Mouse (Mus musculus) limb, embryonic 11.5 days (tissue): ENCODE measurements around the gene Muc4. TPM values are rescaled to one million over a fixed set of nuclear protein-coding genes. Genes with fewer than 3 reads are reported as not detected.

Source experiments
- ATAC-seq: fragments of 200-750 bp; cut with Nextera tagmentation; 2 replicates; pipeline ENCODE4 v1.8.0; 2017; ENCODE audit warnings: low read depth; ENCODE audit not compliant: insufficient number of reproducible peaks, low FRiP score, low TSS enrichment
- DNase-seq: peaks from one replicate; pipeline ENCODE4 v3.0.0-alpha.2; 2015; ENCODE audit warnings: low spot score
- H3K27ac ChIP-seq: fragments of 300-500 bp; sonication (generic); replicated peaks from 2 replicates; pipeline ENCODE4 v1.5.1; 2014; ENCODE audit warnings: low read depth, mild to moderate bottlenecking, low read length
- H3K27me3 ChIP-seq: fragments of 300-500 bp; sonication (generic); 2 replicates; pipeline ENCODE4 v1.6.1; 2014; ENCODE audit warnings: mild to moderate bottlenecking, low read length, mixed read lengths; ENCODE audit not compliant: control insufficient read depth, insufficient read depth
- H3K36me3 ChIP-seq: fragments of 300-500 bp; sonication (generic); 2 replicates; pipeline ENCODE4 v1.6.1; 2014; ENCODE audit warnings: mild to moderate bottlenecking, low read length, moderate library complexity, mixed read lengths; ENCODE audit not compliant: control insufficient read depth, insufficient read depth
- H3K4me1 ChIP-seq: fragments of 300-500 bp; sonication (generic); 2 replicates; pipeline ENCODE4 v1.6.1; 2014; ENCODE audit warnings: low read length, mixed read lengths; ENCODE audit not compliant: control insufficient read depth, insufficient read depth
- H3K4me2 ChIP-seq: fragments of 300-500 bp; sonication (generic); 2 replicates; pipeline ENCODE4 v1.6.1; 2014; ENCODE audit warnings: low read depth, mild to moderate bottlenecking, moderate library complexity; ENCODE audit not compliant: severe bottlenecking
- H3K4me3 ChIP-seq: fragments of 300-500 bp; sonication (generic); 2 replicates; pipeline ENCODE4 v1.5.1; 2014; ENCODE audit warnings: low read depth, low read length
- H3K9ac ChIP-seq: fragments of 300-500 bp; sonication (generic); 2 replicates; pipeline ENCODE4 v1.6.1; 2014; ENCODE audit warnings: mild to moderate bottlenecking, low read length
- H3K9me3 ChIP-seq: fragments of 300-500 bp; sonication (generic); 2 replicates; pipeline ENCODE4 v1.6.1; 2016; ENCODE audit warnings: low read length; ENCODE audit not compliant: control insufficient read depth
- WGBS: fragments of 180-500 bp; shearing (Covaris S2); extraction: QIAGEN DNeasy Blood & Tissue Kit; methylation state at CpG from one replicate; pipeline ENCODE4 v1.1.7; 2014; 5-methylcytosine and 5-hydroxymethylcytosine counted together
- polyA plus RNA-seq: library from polyadenylated mRNA; unstranded; fragments of >200 nt; fragmentation: Nextera tagmentation; extraction: Ambion mirVana; gene quantifications from 2 replicates; pipeline ENCODE4 v1.2.1, GENCODE M21; 2014

Gene Muc4
- polyA plus RNA-seq, 1 experiment from 2014 or later, result not detected

DNA sequence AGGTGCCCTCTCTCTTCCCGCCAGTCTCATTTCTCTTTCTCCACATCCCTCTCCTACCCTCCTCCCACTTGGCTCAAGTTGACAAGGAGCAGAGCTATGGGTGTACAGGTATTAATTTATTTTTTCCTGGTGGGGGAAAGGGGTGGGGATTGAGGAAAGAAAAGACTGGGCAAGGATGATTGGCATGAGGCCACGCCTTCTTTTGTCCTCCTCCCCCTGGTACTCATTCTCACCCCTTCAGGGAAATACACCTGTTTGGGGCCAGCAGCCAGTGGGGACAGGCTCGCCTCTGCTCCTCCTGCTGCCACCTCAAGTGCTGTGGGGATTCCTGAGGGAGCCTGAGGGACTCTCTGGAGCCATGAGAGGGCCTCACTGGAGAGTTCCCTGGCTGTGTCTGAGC lies 336 bp downstream of the Muc4 start:
- Histone ChIP-seq H3K4me3 (no peak overlapping the region), H3K9me3 (no peaks in the 10 kb centered on the region), H3K27me3 (no peaks in the 10 kb centered on the region), H3K36me3 (no peaks in the 10 kb centered on the region), H3K4me1 (no peaks in the 10 kb centered on the region), H3K4me2 (no peak overlapping the region), H3K27ac (no peak overlapping the region), H3K9ac (no peak overlapping the region)
- 48% methylated on average over 3 of the region's 3 CpGs for WGBS
- no peak for DNase-seq
- no peak for ATAC-seq

DNA sequence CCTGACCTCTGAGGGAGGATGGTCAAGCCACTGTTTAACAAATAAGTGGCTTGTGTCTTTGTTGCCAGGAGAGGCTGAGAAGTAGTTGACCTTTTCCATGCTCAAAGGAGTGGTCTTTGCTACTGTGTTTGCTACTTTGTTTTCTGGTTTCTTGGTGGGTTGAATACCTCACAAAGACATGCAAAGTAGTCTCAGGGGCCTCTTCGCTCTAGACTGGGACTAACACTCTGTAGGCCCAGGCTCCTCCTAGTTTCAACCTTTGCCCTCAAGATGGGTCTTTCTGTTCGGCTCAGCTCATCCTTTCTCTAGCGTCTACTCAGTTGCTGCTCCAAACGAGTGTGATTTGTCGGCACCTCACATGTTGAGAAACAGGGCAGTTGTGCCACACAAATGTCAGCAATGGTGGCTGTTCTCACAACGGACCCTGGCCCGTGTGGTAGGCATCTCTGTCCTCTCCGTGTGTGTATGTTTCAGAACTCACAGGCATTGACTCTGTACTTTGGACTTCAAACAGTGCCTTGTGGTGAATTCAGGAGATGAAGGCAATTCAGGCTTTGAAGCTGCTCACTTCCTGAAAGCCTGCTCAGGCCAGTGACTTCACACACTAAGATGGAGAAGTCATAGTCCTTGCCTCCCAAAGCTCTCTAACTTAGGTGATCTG lies 4.4 kb downstream of the Muc4 start:
- H3K27me3 ChIP-seq, result no peaks in the 10 kb centered on the region
- WGBS, result 84% methylated on average over 8 of the region's 8 CpGs
- H3K36me3 ChIP-seq, result no peaks in the 10 kb centered on the region
- no peaks in the 10 kb centered on the region for H3K9me3 ChIP-seq
- H3K9ac ChIP-seq, result no peak overlapping the region
- no peak for DNase-seq
- no peak for ATAC-seq
- no peak overlapping the region for H3K27ac ChIP-seq
- no peak overlapping the region for H3K4me3 ChIP-seq
- H3K4me1 ChIP-seq, result no peaks in the 10 kb centered on the region
- no peak overlapping the region for H3K4me2 ChIP-seq

DNA sequence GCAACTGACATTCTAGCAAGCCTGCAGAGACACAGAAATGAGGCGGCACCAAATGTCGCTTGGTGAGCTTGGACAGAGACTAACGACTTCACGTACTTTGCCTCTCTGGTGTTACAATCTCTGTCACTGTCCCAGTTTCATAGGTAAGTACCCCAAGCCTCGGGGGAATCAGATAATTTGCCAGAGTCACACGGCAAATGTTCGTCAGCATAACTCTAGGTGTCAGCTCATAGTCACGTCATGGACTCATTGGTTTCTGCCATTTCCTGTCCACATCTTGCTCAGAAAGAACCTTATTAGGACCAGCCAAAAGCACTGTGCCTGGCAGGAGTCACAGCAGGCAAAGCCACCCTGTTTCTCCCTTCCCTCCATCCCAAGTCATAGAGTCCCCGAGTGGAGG lies 5.7 kb downstream of the Muc4 start:
- no peak overlapping the region for H3K4me3 ChIP-seq
- H3K36me3 ChIP-seq, result no peaks in the 10 kb centered on the region
- H3K4me2 ChIP-seq, result no peak overlapping the region
- H3K9ac ChIP-seq, result no peak overlapping the region
- no peak overlapping the region for H3K27ac ChIP-seq
- WGBS, result 79% methylated on average over 9 of the region's 9 CpGs
- no peak for DNase-seq
- no peaks in the 10 kb centered on the region for H3K9me3 ChIP-seq
- no peak for ATAC-seq
- H3K27me3 ChIP-seq, result no peaks in the 10 kb centered on the region
- H3K4me1 ChIP-seq, result no peaks in the 10 kb centered on the region

GRCm38 (mm10) chr16:32742712-32743111 lies 7.0 kb downstream of the Muc4 start:
- Histone ChIP-seq H3K9me3 (no peaks in the 10 kb centered on the region), H3K4me3 (no peak overlapping the region)
- ATAC-seq, result no peak

DNA sequence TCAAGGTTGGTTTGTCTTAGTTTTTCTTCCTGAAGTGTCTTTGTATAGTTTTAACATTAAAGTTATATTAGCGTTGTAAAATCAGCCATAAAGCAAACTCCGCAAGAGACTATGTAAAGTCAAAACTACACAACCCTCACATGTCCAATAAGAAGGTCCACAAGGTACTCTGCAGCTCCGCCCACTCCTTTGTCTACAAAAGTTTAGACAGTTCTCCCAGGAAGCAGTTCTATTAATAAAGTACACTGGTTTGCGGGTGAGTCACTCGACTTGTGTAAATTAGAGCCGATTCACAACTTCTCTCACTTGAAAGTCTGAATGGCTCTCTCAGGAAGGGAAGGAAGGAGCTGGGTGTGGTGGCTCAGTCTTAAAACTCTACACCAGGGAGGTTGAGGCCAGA lies 10.2 kb downstream of the Muc4 start:
- DNase-seq, result no peak
- Histone ChIP-seq H3K4me1 (no peaks in the 10 kb centered on the region), H3K4me2 (no peak overlapping the region), H3K9ac (no peak overlapping the region), H3K9me3 (no peaks in the 10 kb centered on the region), H3K27me3 (no peaks in the 10 kb centered on the region), H3K27ac (no peak overlapping the region), H3K4me3 (no peak overlapping the region), H3K36me3 (no peaks in the 10 kb centered on the region)
- no peak for ATAC-seq
- 82% methylated on average over 6 of the region's 6 CpGs for WGBS

More at GRCm38 (mm10) chr16:32742712-32743111, 7.0 kb downstream of the Muc4 start:
- Histone ChIP-seq H3K36me3 (no peaks in the 10 kb centered on the region), H3K4me1 (no peaks in the 10 kb centered on the region), H3K27ac (no peak overlapping the region), H3K27me3 (no peaks in the 10 kb centered on the region), H3K4me2 (no peak overlapping the region), H3K9ac (no peak overlapping the region)
- no peak for DNase-seq
- 68% methylated on average over 2 of the region's 2 CpGs for WGBS

DNA sequence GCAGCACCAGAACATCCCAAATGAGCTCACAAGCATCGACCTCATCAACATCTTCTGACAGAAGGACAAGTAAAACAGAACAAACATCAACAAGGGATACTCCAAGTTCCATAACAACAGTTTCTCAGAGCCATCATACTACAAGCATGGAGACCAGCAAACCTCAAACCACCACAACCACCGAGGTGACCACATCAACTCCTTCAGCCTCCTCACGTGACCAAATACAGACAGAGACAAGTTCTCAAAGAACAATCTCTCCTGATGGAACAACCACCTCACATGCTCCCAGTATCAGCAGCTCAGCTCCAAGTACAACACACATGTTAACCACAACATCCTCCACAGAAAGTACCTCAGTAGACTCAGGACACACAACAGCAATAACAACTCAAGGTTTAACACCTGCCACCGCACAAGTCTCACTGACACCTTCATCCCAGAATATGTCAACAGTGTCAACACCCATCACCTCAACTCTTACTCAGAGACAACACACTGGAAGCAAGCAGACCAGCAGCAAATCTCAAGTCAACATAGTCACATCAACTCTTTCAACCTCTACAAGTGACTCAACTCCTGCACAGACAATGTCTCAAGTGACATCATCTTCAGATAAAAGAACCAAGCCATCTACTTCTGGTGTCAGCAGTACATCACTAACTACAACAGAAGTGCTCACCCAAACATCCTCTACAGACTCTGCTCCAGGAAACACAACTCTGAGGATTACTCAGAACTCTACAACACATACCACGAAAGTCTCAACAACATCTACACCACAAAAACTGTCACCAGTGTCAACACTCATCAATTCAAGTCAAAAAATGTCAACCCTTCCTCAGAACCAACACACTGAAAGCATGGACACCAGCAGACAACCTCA lies 14.8 kb downstream of the Muc4 start:
- no peak overlapping the region for H3K4me2 ChIP-seq
- no peak overlapping the region for H3K9ac ChIP-seq
- whole genome bisulfite sequencing, result 87% methylated on average over 5 of the region's 5 CpGs
- no peaks in the 10 kb centered on the region for H3K36me3 ChIP-seq
- H3K9me3 ChIP-seq, result no peaks in the 10 kb centered on the region
- no peaks in the 10 kb centered on the region for H3K4me1 ChIP-seq
- H3K27me3 ChIP-seq, result no peaks in the 10 kb centered on the region
- no peak overlapping the region for H3K4me3 ChIP-seq
- DNase-seq (no peak), ATAC-seq (no peak)
- H3K27ac ChIP-seq, result no peak overlapping the region

- H3K4me3 ChIP-seq, result no peak overlapping the region
- 82% methylated on average over 2 of the region's 2 CpGs for WGBS
Observed at GRCm38 (mm10) chr16:32764550-32764949, 28.9 kb downstream of the Muc4 start.

GRCm38 (mm10) chr16:32764961-32765360 lies 29.3 kb downstream of the Muc4 start:
- Histone ChIP-seq H3K36me3 (no peaks in the 10 kb centered on the region), H3K4me1 (no peaks in the 10 kb centered on the region), H3K27me3 (no peaks in the 10 kb centered on the region), H3K9ac (no peak overlapping the region), H3K27ac (no peak overlapping the region), H3K4me3 (no peak overlapping the region), H3K4me2 (no peak overlapping the region), H3K9me3 (no peaks in the 10 kb centered on the region)
- no peak for ATAC-seq
- WGBS, result 76% methylated on average over 6 of the region's 6 CpGs
- DNase-seq, result no peak

More at GRCm38 (mm10) chr16:32764550-32764949, 28.9 kb downstream of the Muc4 start:
- Histone ChIP-seq H3K36me3 (no peaks in the 10 kb centered on the region), H3K4me2 (no peak overlapping the region), H3K4me1 (no peaks in the 10 kb centered on the region), H3K9me3 (no peaks in the 10 kb centered on the region), H3K27ac (no peak overlapping the region), H3K9ac (no peak overlapping the region), H3K27me3 (no peaks in the 10 kb centered on the region)
- DNase-seq (no peak), ATAC-seq (no peak)
